Mouse (Mus musculus) spleen, adult 2 months (tissue): ENCODE results near the gene Casq1.

Experiments
- CTCF ChIP-seq: fragments of 200-500 bp; IDR thresholded peaks from 2 replicates; pipeline ENCODE4 v1.5.1; 2011; ENCODE audit warnings: mild to moderate bottlenecking, inconsistent platforms; ENCODE audit not compliant: insufficient read depth, insufficient read length, insufficient replicate concordance; ENCODE audit errors: extremely low read depth
- POLR2A ChIP-seq: fragments of 200-500 bp; IDR thresholded peaks from 2 replicates; pipeline ENCODE4 v1.6.1; 2011; ENCODE audit warnings: low read depth, low read length, inconsistent platforms

DNA sequence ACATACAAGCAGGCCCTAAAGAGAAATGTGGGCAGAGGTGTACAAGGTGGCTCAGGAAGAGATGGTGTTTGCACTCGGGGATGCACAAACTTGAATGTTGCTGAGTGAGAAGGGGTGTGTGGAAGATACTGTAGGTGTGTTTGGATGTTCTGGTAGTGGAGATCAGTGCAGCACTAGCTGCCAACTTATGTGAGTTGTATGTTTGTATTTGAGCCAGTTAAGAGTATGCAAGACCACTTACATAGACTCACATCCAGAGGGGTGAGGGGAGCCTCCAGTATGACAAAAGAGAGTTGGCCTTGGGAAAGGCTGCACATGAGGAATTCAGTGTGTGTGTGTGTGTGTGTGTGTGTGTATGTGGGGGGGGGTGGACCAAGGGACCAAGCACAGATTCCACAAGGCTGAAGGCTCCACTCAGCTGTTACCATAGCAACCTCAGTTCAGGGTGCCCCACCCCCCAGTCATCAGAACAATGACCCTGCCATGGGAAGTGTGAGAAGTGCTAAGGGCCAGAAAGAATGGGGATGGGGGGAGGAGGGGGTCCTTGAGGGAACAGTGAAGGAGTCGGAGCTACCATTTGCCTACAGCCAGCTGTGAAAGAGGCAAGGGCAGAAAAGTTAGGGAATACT, 16.7 kb downstream of the Casq1 start:
- TF ChIP-seq CTCF (no peak), POLR2A (no peak)
